Mouse (Mus musculus) forebrain, embryonic 14.5 days (tissue): ENCODE measurements at regions not wholly inside any gene's neighbourhood (a gene's known extent, or its start where the extent isn't known, plus 50 kb on each side); places are given as distances from the start of the nearest gene placed in this dataset.

Experiments
- ATAC-seq: fragments of 200-750 bp; cut with Nextera tagmentation; 2 replicates; pipeline ENCODE4 v1.8.0; 2017; ENCODE audit warnings: mild to moderate bottlenecking, moderate library complexity
- DNase-seq: peaks from one replicate; pipeline ENCODE4 v3.0.0-alpha.2; 2015; ENCODE audit warnings: low spot score
- H3K27ac ChIP-seq: fragments of 300-500 bp; sonication (generic); 2 replicates; pipeline ENCODE4 v1.5.1; 2014; ENCODE audit warnings: low read depth, mild to moderate bottlenecking, control low read depth, low read length, moderate library complexity
- H3K27me3 ChIP-seq: fragments of 300-500 bp; sonication (generic); replicated peaks from 2 replicates; pipeline ENCODE4 v1.6.1; 2014; ENCODE audit warnings: low read length, control low read depth, mixed read lengths; ENCODE audit not compliant: control insufficient read depth, insufficient read depth
- H3K36me3 ChIP-seq: fragments of 300-500 bp; sonication (generic); 2 replicates; pipeline ENCODE4 v1.6.1; 2014; ENCODE audit warnings: low read length, control low read depth; ENCODE audit not compliant: control insufficient read depth, insufficient read depth
- H3K4me1 ChIP-seq: fragments of 300-500 bp; sonication (generic); 2 replicates; pipeline ENCODE4 v1.6.1; 2014; ENCODE audit warnings: antibody characterized with exemption, low read length, control low read depth; ENCODE audit not compliant: control insufficient read depth, insufficient read depth
- H3K4me2 ChIP-seq: fragments of 300-500 bp; sonication (generic); 2 replicates; pipeline ENCODE4 v1.6.1; 2014; ENCODE audit warnings: mild to moderate bottlenecking, control low read depth, low read length
- H3K4me3 ChIP-seq: fragments of 300-500 bp; sonication (generic); 2 replicates; pipeline ENCODE4 v1.5.1; 2014; ENCODE audit warnings: low read depth, low read length, control low read depth
- H3K9ac ChIP-seq: fragments of 300-500 bp; sonication (generic); 2 replicates; pipeline ENCODE4 v1.6.1; 2014; ENCODE audit warnings: mild to moderate bottlenecking, low read length, control low read depth, moderate library complexity
- H3K9me3 ChIP-seq: fragments of 300-500 bp; sonication (generic); replicated peaks from 2 replicates; pipeline ENCODE4 v1.6.1; 2016; ENCODE audit warnings: low read length, control low read depth, mixed read lengths; ENCODE audit not compliant: control insufficient read depth
- WGBS: fragments of 180-500 bp; shearing (Covaris S2); extraction: QIAGEN DNeasy Blood & Tissue Kit; methylation state at CpG from one replicate; pipeline ENCODE4 v1.1.7; 2014; 5-methylcytosine and 5-hydroxymethylcytosine counted together

DNA sequence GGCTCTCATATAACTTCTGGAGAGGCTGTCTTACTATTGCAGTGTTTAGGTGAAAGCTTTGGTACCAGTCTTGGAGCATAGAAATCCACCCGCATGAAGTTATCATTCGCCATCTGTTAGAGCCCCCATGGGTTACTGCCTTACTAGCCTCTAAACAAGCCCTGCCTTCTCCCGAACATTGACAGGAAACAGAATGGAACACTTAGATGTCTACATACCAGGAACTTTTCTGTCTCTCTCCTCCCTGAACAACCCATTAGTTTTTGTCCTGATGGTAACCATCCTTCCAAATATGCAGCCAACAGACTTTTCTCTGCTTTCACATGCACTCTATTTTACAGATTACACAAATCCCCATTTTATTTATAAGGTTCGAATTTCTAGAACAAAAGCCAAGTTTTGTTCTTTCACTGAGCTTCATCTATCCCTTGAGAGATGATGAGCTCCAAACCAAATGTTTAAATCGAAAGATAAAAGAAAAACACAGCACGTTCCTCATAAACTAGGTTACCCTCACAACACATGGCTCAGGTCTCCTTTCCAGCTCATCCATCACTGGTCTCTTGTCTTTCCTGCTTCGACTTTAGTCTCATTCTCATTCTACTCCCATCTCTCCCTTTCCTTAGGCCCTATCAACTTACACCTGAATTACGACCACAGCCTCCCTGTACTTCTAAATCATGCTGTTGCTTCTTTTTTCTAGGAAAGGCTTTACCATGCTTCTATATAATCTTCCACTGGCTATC lies 114.8 kb upstream of the Wdr75 start:
- no peak for DNase-seq
- WGBS = 91% methylated on average over 8 of the region's 8 CpGs
- no peak overlapping the region for H3K9ac ChIP-seq

GRCm38 (mm10) chr1:45700893-45701292 lies 94.1 kb upstream of the Wdr75 start:
- Histone ChIP-seq H3K4me3 (no peak overlapping the region), H3K4me2 (no peak overlapping the region), H3K9me3 (no peaks in the 10 kb centered on the region), H3K27ac (no peak overlapping the region), H3K36me3 (no peaks in the 10 kb centered on the region), H3K4me1 (no peaks in the 10 kb centered on the region), H3K9ac (no peak overlapping the region), H3K27me3 (no peaks in the 10 kb centered on the region)
- DNase-seq (no peak), ATAC-seq (no peak)
- 63% methylated on average over 1 of the region's 1 CpGs for WGBS

More for the DNA sequence above, 114.8 kb upstream of the Wdr75 start:
- Histone ChIP-seq H3K27ac (no peak overlapping the region), H3K4me3 (no peak overlapping the region), H3K4me2 (no peak overlapping the region), H3K27me3 (no peaks in the 10 kb centered on the region), H3K9me3 (no peaks in the 10 kb centered on the region), H3K36me3 (no peaks in the 10 kb centered on the region), H3K4me1 (no peaks in the 10 kb centered on the region)
- ATAC-seq = no peak

GRCm38 (mm10) chr1:45701516-45701915 lies 93.5 kb upstream of the Wdr75 start:
- Histone ChIP-seq H3K4me2 (no peak overlapping the region), H3K9me3 (no peaks in the 10 kb centered on the region), H3K4me1 (no peaks in the 10 kb centered on the region), H3K27ac (no peak overlapping the region), H3K4me3 (no peak overlapping the region), H3K27me3 (no peaks in the 10 kb centered on the region), H3K36me3 (no peaks in the 10 kb centered on the region), H3K9ac (no peak overlapping the region)
- ATAC-seq = no peak
- DNase-seq = no peak
- WGBS = 94% methylated on average over 1 of the region's 1 CpGs

DNA sequence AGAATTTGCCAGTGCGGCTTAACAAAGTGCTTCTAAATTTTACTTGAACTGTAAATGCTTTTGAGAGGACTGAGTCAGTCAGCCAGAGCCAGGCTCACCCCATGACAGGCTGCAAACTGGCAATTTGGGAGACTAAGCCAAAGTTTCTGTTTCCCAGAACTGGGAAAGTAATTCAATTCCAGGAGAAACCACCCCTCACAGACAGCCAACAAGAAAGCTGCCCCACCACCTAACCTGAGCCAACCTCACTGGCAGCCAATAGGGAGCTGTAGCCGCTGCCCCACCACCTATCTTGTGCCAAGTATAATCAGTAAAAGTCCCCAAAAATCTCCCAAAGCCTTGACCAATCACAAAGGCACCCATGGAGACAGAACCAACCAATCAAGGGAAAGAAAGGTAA lies 71.6 kb upstream of the Wdr75 start:
- no peak overlapping the region for H3K27ac ChIP-seq
- no peaks in the 10 kb centered on the region for H3K27me3 ChIP-seq
- 89% methylated on average over 2 of the region's 2 CpGs for WGBS
- no peaks in the 10 kb centered on the region for H3K9me3 ChIP-seq
- ATAC-seq (no peak), DNase-seq (no peak)
- H3K36me3 ChIP-seq = no peaks in the 10 kb centered on the region
- no peak overlapping the region for H3K4me3 ChIP-seq
- H3K9ac ChIP-seq = no peak overlapping the region
- no peaks in the 10 kb centered on the region for H3K4me1 ChIP-seq
- no peak overlapping the region for H3K4me2 ChIP-seq

DNA sequence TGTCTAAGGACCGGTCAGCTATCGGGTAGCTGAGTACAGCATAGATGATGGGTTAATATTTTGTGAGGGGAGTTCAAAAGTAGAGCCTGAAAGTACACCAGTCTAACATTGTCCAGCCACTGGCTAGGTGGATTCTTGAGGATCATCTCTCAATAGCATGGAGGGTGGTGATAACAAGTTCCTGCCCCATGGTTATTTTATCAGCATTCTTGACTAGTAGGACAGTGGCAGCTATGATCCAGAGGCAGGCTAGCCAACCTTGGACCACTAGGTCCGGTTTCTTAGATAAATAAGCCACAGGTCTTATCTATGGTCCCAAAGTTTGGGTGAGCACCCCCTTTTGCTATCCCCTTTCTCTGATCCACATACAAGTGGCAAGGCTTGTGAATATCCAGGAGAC lies 62.0 kb upstream of the Wdr75 start:
- DNase-seq = no peak
- Histone ChIP-seq H3K27ac (no peak overlapping the region), H3K27me3 (no peaks in the 10 kb centered on the region), H3K4me2 (no peak overlapping the region), H3K4me3 (no peak overlapping the region), H3K4me1 (no peaks in the 10 kb centered on the region), H3K36me3 (no peaks in the 10 kb centered on the region), H3K9me3 (peaks cover 9% of the 10 kb centered on the region), H3K9ac (no peak overlapping the region)
- no peak for ATAC-seq
- WGBS = 93% methylated on average over 3 of the region's 3 CpGs

- no peak overlapping the region for H3K4me3 ChIP-seq
- peaks cover 2% of the 10 kb centered on the region for H3K9me3 ChIP-seq
- no peak overlapping the region for H3K27ac ChIP-seq
- no peaks in the 10 kb centered on the region for H3K36me3 ChIP-seq
- no peak for DNase-seq
- H3K4me1 ChIP-seq = no peaks in the 10 kb centered on the region
- no peak overlapping the region for H3K9ac ChIP-seq
- H3K4me2 ChIP-seq = no peak overlapping the region
- WGBS = 83% methylated on average over 1 of the region's 1 CpGs
- no peaks in the 10 kb centered on the region for H3K27me3 ChIP-seq
- no peak for ATAC-seq
These were observed 49.8 kb upstream of the Wdr75 start for GRCm38 (mm10) chr1:45745136-45745535.
